Mouse (Mus musculus): ENCODE measurements around the gene Gjb4. TPM values are rescaled to one million over a fixed set of nuclear protein-coding genes. Genes with fewer than 3 reads are reported as not detected.

The Gjb4 gene
- not detected in 2 replicates for polyA plus RNA-seq (2012; rRNA removed)

GRCm38 (mm10) chr4:127353951-127354438 is at the start of gene Gjb4:
Gene Gjb4 (minus strand): TSS chr4:127354081.

GRCm38 (mm10) chr4:127358018-127358417 is 4.1 kb upstream of the Gjb4 start, which contains the start of gene Gjb5:
Gene Gjb5 (minus strand): TSS chr4:127358181.

GRCm38 (mm10) chr4:127330181-127331100 is 23.4 kb downstream of the Gjb4 start, which contains the start of gene Gjb3:
Gene Gjb3 (minus strand): TSS chr4:127330844.

GRCm38 (mm10) chr4:127313861-127314260 is 40.0 kb downstream of the Gjb4 start, which contains the start of gene Gja4:
Gene Gja4 (minus strand): TSS chr4:127314039.

Other genes with a start within 250 kb of the Gjb4 start
- 2.9 and 3.4 TPM in 2 replicates for gene Tmem35b, start 230.4 kb downstream of the Gjb4 start, polyA plus RNA-seq (2012; rRNA removed)
- 0.18 and 0.22 TPM in 2 replicates for gene Dlgap3, start 184.9 kb downstream of the Gjb4 start, polyA plus RNA-seq (2012; rRNA removed)
- 13.5 and 14.2 TPM in 2 replicates for gene Smim12, start 110.3 kb downstream of the Gjb4 start, polyA plus RNA-seq (2012; rRNA removed)
- gene Gja4, start 40.0 kb downstream of the Gjb4 start, polyA plus RNA-seq (2012; rRNA removed), result 2.1 and 2.7 TPM in 2 replicates
- gene Gjb3, start 23.2 kb downstream of the Gjb4 start, polyA plus RNA-seq (2012; rRNA removed), result 0.06 and 0.07 TPM in 2 replicates
- gene Gjb5, start 4.1 kb upstream of the Gjb4 start, polyA plus RNA-seq (2012; rRNA removed), result 0.02 and 0.07 TPM in 2 replicates

Measured in liver, embryonic 14 days (tissue).